Mouse (Mus musculus): Measurements from ENCODE around the gene Haus3.

- no peak for TF ChIP-seq CTCF (IDR thresholded peaks at IDR 0.05; ENCODE audit: borderline replicate concordance, control insufficient read depth, extremely low read depth, insufficient read depth, low read length, poor library complexity)
- TF ChIP-seq POLR2A (IDR thresholded peaks at IDR 0.05; ENCODE audit: control insufficient read depth, extremely low read depth, insufficient read depth, low read length, poor library complexity) = no peak
These were observed 25.8 kb upstream of the Haus3 start for GRCm38 (mm10) chr5:34194975-34195662.
